Mouse (Mus musculus) heart, embryonic 11.5 days (tissue): Measurements from ENCODE around the gene Grhl1. TPM values are rescaled to one million over a fixed set of nuclear protein-coding genes. Genes with fewer than 3 reads are reported as not detected.

Source experiments
- ATAC-seq: fragments of 200-750 bp; cut with Nextera tagmentation; replicated peaks from 2 replicates; pipeline ENCODE4 v1.8.0; 2017; ENCODE audit warnings: moderate library complexity; ENCODE audit not compliant: insufficient number of reproducible peaks, low FRiP score, low TSS enrichment
- H3K27ac ChIP-seq: fragments of 300-500 bp; sonication (generic); 2 replicates; pipeline ENCODE4 v1.5.1; 2014; ENCODE audit warnings: mild to moderate bottlenecking, low read depth, low read length
- H3K27me3 ChIP-seq: fragments of 300-500 bp; sonication (generic); 2 replicates; pipeline ENCODE4 v1.6.1; 2014; ENCODE audit warnings: mild to moderate bottlenecking, low read length, mixed read lengths; ENCODE audit not compliant: control insufficient read depth, insufficient read depth
- H3K36me3 ChIP-seq: fragments of 300-500 bp; sonication (generic); 2 replicates; pipeline ENCODE4 v1.6.1; 2014; ENCODE audit warnings: mild to moderate bottlenecking, low read length, moderate library complexity, mixed read lengths; ENCODE audit not compliant: control insufficient read depth, insufficient read depth
- H3K4me1 ChIP-seq: fragments of 300-500 bp; sonication (generic); 2 replicates; pipeline ENCODE4 v1.6.1; 2014; ENCODE audit warnings: low read length; ENCODE audit not compliant: control insufficient read depth, insufficient read depth
- H3K4me2 ChIP-seq: fragments of 300-500 bp; sonication (generic); 2 replicates; pipeline ENCODE4 v1.6.1; 2014; ENCODE audit warnings: mild to moderate bottlenecking, moderate library complexity
- H3K4me3 ChIP-seq: fragments of 300-500 bp; sonication (generic); 2 replicates; pipeline ENCODE4 v1.5.1; 2014; ENCODE audit warnings: low read depth, low read length
- H3K9ac ChIP-seq: fragments of 300-500 bp; sonication (generic); 2 replicates; pipeline ENCODE4 v1.6.1; 2014; ENCODE audit warnings: mild to moderate bottlenecking, low read depth, low read length, moderate library complexity
- H3K9me3 ChIP-seq: fragments of 300-500 bp; sonication (generic); replicated peaks from 2 replicates; pipeline ENCODE4 v1.6.1; 2016; ENCODE audit warnings: low read length; ENCODE audit not compliant: control insufficient read depth
- WGBS: fragments of 180-500 bp; shearing (Covaris S2); extraction: QIAGEN DNeasy Blood & Tissue Kit; methylation state at CpG from one replicate; pipeline ENCODE4 v1.1.7; 2014; ENCODE audit not compliant: insufficient replicate concordance; 5-methylcytosine and 5-hydroxymethylcytosine counted together
- polyA plus RNA-seq: library from polyadenylated mRNA; unstranded; fragments of >200 nt; fragmentation: Nextera tagmentation; extraction: Ambion mirVana; gene quantifications from 2 replicates; pipeline ENCODE4 v1.2.1, GENCODE M21; 2014

Grhl1 gene
- polyA plus RNA-seq, 1 experiment from 2014 or later, result 3.3 TPM

GRCm38 (mm10) chr12:24552531-24552930, 19.6 kb upstream of the Grhl1 start:
- Histone ChIP-seq H3K9me3 (no peaks in the 10 kb centered on the region), H3K36me3 (0 out of 2 replicates have a peak, but pooled peaks cover 2% of the 10 kb centered on the region), H3K4me1 (peaks cover 13% of the 10 kb centered on the region; the same call in 1 of the 2 replicates), H3K27ac (0 out of 2 replicates have a peak overlapping the region, but pooled peaks have one; percentile 4), H3K4me2 (no peak overlapping the region), H3K9ac (no peak overlapping the region), H3K4me3 (no peak overlapping the region), H3K27me3 (no peaks in the 10 kb centered on the region)
- ATAC-seq, result no peak
- WGBS, result 43% methylated on average over 2 of the region's 2 CpGs

DNA sequence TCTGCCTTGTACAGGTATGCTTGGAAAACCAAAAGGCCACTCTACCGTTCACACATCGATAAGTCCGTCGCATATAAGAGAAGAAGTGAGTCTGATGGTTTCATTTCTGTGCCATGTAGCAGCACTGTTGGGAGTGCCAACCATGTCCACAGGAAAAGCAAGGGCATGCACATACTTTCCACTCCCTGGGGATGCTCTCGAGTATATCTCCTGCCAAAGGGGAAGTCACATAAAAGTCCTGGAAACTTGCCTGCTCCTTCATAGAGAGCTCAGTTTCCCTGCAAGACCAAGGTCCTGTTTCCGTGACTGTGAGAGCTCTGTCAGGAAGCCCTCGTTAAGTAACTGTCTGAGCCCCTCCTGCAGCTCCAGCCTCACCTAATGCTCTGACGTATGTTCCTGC, 16.1 kb upstream of the Grhl1 start:
- H3K9me3 ChIP-seq, result no peaks in the 10 kb centered on the region
- H3K4me3 ChIP-seq, result no peak overlapping the region
- no peak overlapping the region for H3K9ac ChIP-seq
- WGBS, result 62% methylated on average over 8 of the region's 8 CpGs
- H3K4me1 ChIP-seq, result peaks cover 9% of the 10 kb centered on the region; the same call in 1 of the 2 replicates
- H3K4me2 ChIP-seq, result no peak overlapping the region
- peaks cover 3% of the 10 kb centered on the region; the same call in 1 of the 2 replicates for H3K36me3 ChIP-seq
- H3K27ac ChIP-seq, result no peak overlapping the region
- ATAC-seq, result no peak
- H3K27me3 ChIP-seq, result no peaks in the 10 kb centered on the region

DNA sequence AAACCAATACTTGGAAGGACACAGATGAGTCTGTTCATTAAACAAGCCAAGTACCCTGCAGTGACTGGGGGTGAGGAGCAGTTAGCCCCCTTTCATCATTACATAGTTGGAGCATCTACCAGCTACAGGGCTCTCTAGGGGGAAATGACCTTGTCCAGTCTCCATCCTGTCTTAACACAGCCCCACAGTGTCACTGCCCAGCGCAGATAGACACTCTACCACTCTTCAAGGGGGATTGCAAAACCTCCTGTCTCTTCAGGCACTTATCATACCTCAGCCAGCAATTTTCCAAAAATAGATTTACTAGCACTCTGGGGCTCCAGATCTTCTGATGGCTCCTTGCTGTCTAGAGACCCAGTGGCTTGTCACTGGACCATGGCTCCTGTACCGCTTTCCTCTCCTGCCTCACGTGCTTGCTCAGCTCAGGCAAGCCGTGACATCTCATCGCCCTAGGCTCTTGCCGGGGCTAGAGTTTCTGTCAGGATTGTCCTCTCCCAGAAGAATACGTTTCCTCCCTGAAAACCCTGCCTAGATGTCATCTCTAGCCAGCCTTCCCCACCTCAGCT, 8.6 kb upstream of the Grhl1 start:
- peak overlapping the region; percentile 8; the same call in 1 of the 2 replicates for H3K4me2 ChIP-seq
- peak overlapping the region; percentile 90 for H3K27ac ChIP-seq

GRCm38 (mm10) chr12:24565311-24565710, 6.8 kb upstream of the Grhl1 start:
- no peak for ATAC-seq
- Histone ChIP-seq H3K9me3 (no peaks in the 10 kb centered on the region), H3K4me2 (no peak overlapping the region), H3K27ac (no peak overlapping the region), H3K4me1 (peaks cover 14% of the 10 kb centered on the region), H3K9ac (no peak overlapping the region), H3K36me3 (peaks cover 3% of the 10 kb centered on the region; the same call in 1 of the 2 replicates), H3K4me3 (no peak overlapping the region), H3K27me3 (no peaks in the 10 kb centered on the region)
- 70% methylated on average over 6 of the region's 6 CpGs for WGBS

More for the DNA sequence above, 8.6 kb upstream of the Grhl1 start:
- ATAC-seq, result peak; percentile 60
- Histone ChIP-seq H3K27me3 (no peaks in the 10 kb centered on the region), H3K4me1 (peaks cover 14% of the 10 kb centered on the region), H3K9me3 (no peaks in the 10 kb centered on the region), H3K4me3 (no peak overlapping the region), H3K9ac (no peak overlapping the region), H3K36me3 (peaks cover 3% of the 10 kb centered on the region; the same call in 1 of the 2 replicates)
- 55% methylated on average over 7 of the region's 7 CpGs for WGBS

- Histone ChIP-seq H3K4me1 (peaks cover 15% of the 10 kb centered on the region), H3K27ac (no peak overlapping the region), H3K4me3 (no peak overlapping the region), H3K36me3 (no peaks in the 10 kb centered on the region), H3K9ac (no peak overlapping the region), H3K27me3 (no peaks in the 10 kb centered on the region), H3K9me3 (no peaks in the 10 kb centered on the region), H3K4me2 (no peak overlapping the region)
- 85% methylated on average over 3 of the region's 3 CpGs for WGBS
- no peak for ATAC-seq
Observed at GRCm38 (mm10) chr12:24567606-24568005, 4.5 kb upstream of the Grhl1 start.

DNA sequence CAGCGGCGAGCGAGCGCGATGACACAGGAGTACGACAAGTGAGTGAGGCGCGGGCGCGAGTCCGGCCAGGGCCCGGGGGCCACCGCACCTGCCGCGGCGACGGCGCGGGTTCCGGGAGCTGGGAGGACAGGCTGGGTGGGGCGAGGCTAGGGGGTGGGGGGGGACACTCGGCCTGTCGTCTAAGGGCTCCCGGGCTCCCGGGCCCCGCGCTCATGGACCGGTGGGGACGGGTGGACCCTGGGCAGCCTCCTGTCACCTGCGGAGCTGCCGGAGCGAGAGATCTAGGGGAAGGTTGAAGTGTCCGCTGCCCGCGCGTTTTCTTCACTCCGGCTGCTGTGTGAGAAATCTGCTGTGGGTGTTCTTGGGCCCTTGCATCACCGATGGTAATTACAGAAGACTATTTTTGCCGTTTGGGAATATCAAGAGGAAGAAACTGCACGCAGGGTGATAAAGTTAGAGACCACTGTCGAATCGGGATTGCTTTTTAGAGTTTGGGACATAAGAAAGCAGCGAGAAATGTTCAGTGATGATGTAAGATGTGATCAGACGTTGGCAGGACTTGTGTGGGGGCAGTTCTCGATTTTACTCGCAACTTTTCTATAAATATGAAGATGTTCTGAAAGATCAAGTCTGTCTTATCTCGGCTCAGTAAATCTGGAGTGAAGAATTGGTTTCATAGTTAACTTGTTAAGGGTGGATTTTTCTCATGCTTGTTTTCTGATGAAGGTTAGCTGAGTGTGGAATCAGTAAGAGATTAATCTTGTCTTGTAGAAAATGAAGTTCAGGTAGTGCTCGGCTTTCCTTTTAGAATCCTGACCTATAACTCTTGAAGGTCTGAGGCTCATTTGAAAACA, 565 bp downstream of the Grhl1 start:
- peak; percentile 66 for ATAC-seq
- no peaks in the 10 kb centered on the region for H3K27me3 ChIP-seq
- peak overlapping the region; percentile 38 for H3K27ac ChIP-seq
- peaks cover 2% of the 10 kb centered on the region; the same call in 1 of the 2 replicates for H3K36me3 ChIP-seq
- peaks cover 12% of the 10 kb centered on the region for H3K4me1 ChIP-seq
- peak overlapping the region; percentile 84 for H3K4me2 ChIP-seq
- WGBS, result 4% methylated on average over 42 of the region's 48 CpGs
- peak overlapping the region; percentile 82 for H3K4me3 ChIP-seq
- no peaks in the 10 kb centered on the region for H3K9me3 ChIP-seq
- H3K9ac ChIP-seq, result peak overlapping the region; percentile 76

DNA sequence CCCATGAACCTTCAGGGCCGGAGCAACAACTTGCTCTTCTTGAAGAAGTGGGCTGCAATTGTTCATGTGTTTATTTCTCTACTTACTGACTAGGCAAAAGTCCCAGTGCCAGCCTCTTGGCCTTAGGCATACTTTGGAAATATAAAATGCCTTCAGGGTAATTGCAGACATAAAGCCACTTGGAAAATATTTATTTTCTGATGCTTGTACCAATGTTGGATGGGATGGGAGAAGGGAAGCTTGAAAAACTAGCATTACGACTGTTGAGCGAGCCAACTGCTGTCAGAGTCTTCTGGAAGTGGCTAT, 1.1 kb downstream of the Grhl1 start:
- Histone ChIP-seq H3K9ac (peak overlapping the region; percentile 76; the same call in 1 of the 2 replicates), H3K27me3 (no peaks in the 10 kb centered on the region), H3K27ac (no peak overlapping the region), H3K36me3 (peaks cover 6% of the 10 kb centered on the region; the same call in 1 of the 2 replicates), H3K4me1 (peaks cover 12% of the 10 kb centered on the region), H3K9me3 (no peaks in the 10 kb centered on the region), H3K4me3 (peak overlapping the region; percentile 82), H3K4me2 (peak overlapping the region; percentile 84)
- ATAC-seq, result no peak
- 57% methylated on average over 3 of the region's 3 CpGs for WGBS

GRCm38 (mm10) chr12:24574870-24575269, 2.8 kb downstream of the Grhl1 start:
- Histone ChIP-seq H3K4me1 (peaks cover 12% of the 10 kb centered on the region), H3K27ac (no peak overlapping the region), H3K36me3 (peaks cover 6% of the 10 kb centered on the region; the same call in 1 of the 2 replicates), H3K9me3 (no peaks in the 10 kb centered on the region), H3K9ac (no peak overlapping the region), H3K4me2 (peak overlapping the region; percentile 44), H3K4me3 (peak overlapping the region; percentile 20; the same call in 1 of the 2 replicates), H3K27me3 (no peaks in the 10 kb centered on the region)
- ATAC-seq, result no peak
- 34% methylated on average over 7 of the region's 7 CpGs for WGBS
